ENCODE assay signal across 8 mouse cellular contexts in the genomic region with DNA sequence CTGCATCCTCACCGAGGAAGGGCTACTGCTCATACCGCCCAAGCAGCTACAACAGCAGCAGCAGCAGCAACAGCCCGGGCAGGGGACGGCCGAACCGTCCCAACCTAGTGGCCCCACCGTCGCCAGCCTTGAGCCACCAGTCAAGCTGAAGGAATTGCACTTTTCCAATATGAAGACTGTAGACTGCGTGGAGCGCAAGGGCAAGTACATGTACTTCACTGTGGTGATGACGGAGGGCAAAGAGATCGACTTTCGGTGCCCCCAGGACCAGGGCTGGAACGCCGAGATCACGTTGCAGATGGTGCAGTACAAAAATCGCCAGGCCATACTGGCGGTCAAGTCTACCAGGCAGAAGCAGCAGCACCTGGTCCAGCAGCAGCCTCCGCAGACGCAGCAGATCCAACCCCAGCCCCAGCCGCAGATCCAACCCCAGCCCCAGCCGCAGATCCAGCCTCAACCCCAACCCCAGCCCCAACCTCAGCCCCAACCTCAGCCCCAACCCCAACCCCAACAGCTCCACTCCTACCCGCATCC. TPM values are rescaled to one million over a fixed set of nuclear protein-coding genes. Genes with fewer than 3 reads are reported as not detected.
DNase-seq lines count a peak whose midpoint lies in the region; ATAC-seq and TF ChIP-seq lines count a peak whose summit lies in the region.

No protein-coding gene starts in this region.

- peaks cover 13% of the 10 kb centered on the region; the same call in 1 of the 2 replicates for H3K79me2 ChIP-seq in liver, adult 2 months (ENCODE audit: control insufficient read depth, insufficient read depth, low read length)

- peak overlapping the region; percentile 78 for H3K27ac ChIP-seq in kidney, adult 2 months (ENCODE audit: insufficient read depth, low read depth, low read length)
- H3K27ac ChIP-seq in brown adipose tissue, adult 24 weeks (replicated peaks; ENCODE audit: low read depth, low read length), result peak overlapping the region; percentile 44
- peak overlapping the region; percentile 97 for H3K27ac ChIP-seq in heart, embryonic 13.5 days (replicated peaks)
- peak overlapping the region; percentile 80 for H3K27ac ChIP-seq in liver, adult 2 months (replicated peaks; ENCODE audit: insufficient read depth, low read depth, low read length)

- H3K4me2 ChIP-seq in heart, embryonic 13.5 days, result peak overlapping the region; percentile 86

- ATAC-seq in CD4-positive, CD25-positive, alpha-beta regulatory T cell, adult 4 months, result peak; percentile 1
- ATAC-seq in heart, embryonic 13.5 days (ENCODE audit: extremely low read depth, insufficient number of reproducible peaks, low FRiP score, low TSS enrichment), result no peak
- peak; percentile 21 for ATAC-seq in monocyte, adult 5-6 weeks (replicated peaks; ENCODE audit: insufficient number of reproducible peaks, low FRiP score, low TSS enrichment, poor library complexity, severe bottlenecking)

- H3K4me3 ChIP-seq in kidney, adult 2 months (ENCODE audit: insufficient read depth, low read depth, low read length), result peak overlapping the region; percentile 92
- peak overlapping the region; percentile 78 for H3K4me3 ChIP-seq in brown adipose tissue, adult 24 weeks (ENCODE audit: insufficient read depth, low read depth, low read length)
- peak overlapping the region; percentile 94 for H3K4me3 ChIP-seq in heart, embryonic 13.5 days
- H3K4me3 ChIP-seq in liver, adult 2 months (ENCODE audit: insufficient read depth, low read depth, low read length), result peak overlapping the region; percentile 93

- no peaks in the 10 kb centered on the region for H3K9me3 ChIP-seq in heart, embryonic 13.5 days

- peak; percentile 53 for DNase-seq in kidney, adult 2 months
- no peak for DNase-seq in kidney, adult 8-10 months
- DNase-seq in liver, adult 2 months (ENCODE audit: extremely low read depth, low read depth, low spot score), result no peak
- no peak for DNase-seq in yolk sac, embryonic 10.5 days (ENCODE audit: low spot score)

- H3K27me3 ChIP-seq in kidney, adult 2 months (replicated peaks; ENCODE audit: control insufficient read depth, insufficient read depth, low read length), result no peaks in the 10 kb centered on the region
- no peaks in the 10 kb centered on the region for H3K27me3 ChIP-seq in heart, embryonic 13.5 days (replicated peaks)
- no peaks in the 10 kb centered on the region for H3K27me3 ChIP-seq in liver, adult 2 months (ENCODE audit: control insufficient read depth, insufficient read depth, low read length)

- H3K36me3 ChIP-seq in kidney, adult 2 months (ENCODE audit: control insufficient read depth, insufficient read depth, low read length), result no peaks in the 10 kb centered on the region
- no peaks in the 10 kb centered on the region for H3K36me3 ChIP-seq in heart, embryonic 13.5 days
- peaks cover 6% of the 10 kb centered on the region; the same call in 1 of the 2 replicates for H3K36me3 ChIP-seq in liver, adult 2 months (ENCODE audit: control insufficient read depth, insufficient read depth, low read length)

- no peak for TF ChIP-seq POLR2A in kidney, adult 2 months (IDR thresholded peaks at IDR 0.05; ENCODE audit: low read depth, low read length)
- no peak; the same call in 1 of the 2 replicates for TF ChIP-seq POLR2A in liver, adult 2 months (IDR thresholded peaks at IDR 0.05; ENCODE audit: extremely low read depth, insufficient read depth, low read length)

- peak overlapping the region; percentile 94 for H3K9ac ChIP-seq in heart, embryonic 13.5 days
- H3K9ac ChIP-seq in liver, adult 2 months (ENCODE audit: low read depth, low read length), result peak overlapping the region; percentile 98

- WGBS in kidney, adult 2 months, result 0% methylated on average over 23 of the region's 23 CpGs
- WGBS in heart, embryonic 13.5 days, result under 1% methylated on average over 23 of the region's 23 CpGs
- WGBS in liver, adult 2 months, result under 1% methylated on average over 23 of the region's 23 CpGs

- TF ChIP-seq CTCF in kidney, adult 2 months (conservative IDR thresholded peaks at IDR 0.05; ENCODE audit: insufficient read depth, insufficient read length, low read depth, low read length), result no peak
- no peak for TF ChIP-seq CTCF in liver, adult 2 months (IDR thresholded peaks at IDR 0.05; ENCODE audit: low read depth, low read length)

- H3K4me1 ChIP-seq in kidney, adult 2 months (ENCODE audit: control insufficient read depth, insufficient read depth, low read length), result peaks cover 8% of the 10 kb centered on the region; the same call in 1 of the 2 replicates
- no peaks in the 10 kb centered on the region; the same call in 1 of the 2 replicates for H3K4me1 ChIP-seq in brown adipose tissue, adult 24 weeks (ENCODE audit: control insufficient read depth, insufficient read depth, insufficient read length, low read length)
- H3K4me1 ChIP-seq in heart, embryonic 13.5 days, result peaks cover 69% of the 10 kb centered on the region
- H3K4me1 ChIP-seq in liver, adult 2 months (ENCODE audit: control insufficient read depth, insufficient read depth, low read length), result peaks cover 6% of the 10 kb centered on the region

RNA-seq across cellular contexts. Expression of gene Phlda1, which starts 0.9 kb away (rescaled TPM):
- polyA plus RNA-seq in kidney, adult 2 months (2012; rRNA removed), result 7.8 and 9.5 TPM in 2 replicates
- polyA plus RNA-seq in CD4-positive, CD25-positive, alpha-beta regulatory T cell, adult 4 months (2017; shearing (Covaris generic)), result 1 to 10 TPM; 5.8 to 9.9 TPM
- polyA plus RNA-seq in brown adipose tissue, adult 24 weeks (2012; ENCODE audit: insufficient read depth, insufficient read length, missing spikeins), result 5.5 and 14.5 TPM in 2 replicates
- 23.9 and 24.8 TPM in 2 replicates for polyA plus RNA-seq in heart, embryonic 13.5 days (2015; fragmentation: Nextera tagmentation; extraction: Ambion mirVana)
- total RNA-seq in liver, adult 2 months (2014; rRNA removed), result 11.2 and 11.5 TPM in 2 replicates
- polyA plus RNA-seq in liver, adult 2 months (2012; rRNA removed), result 30.2 and 51.0 TPM in 2 replicates
- 0.19 to 4.2 TPM (median 1.3 TPM) in 3 replicates for total RNA-seq in monocyte, adult 5-6 weeks (2017)

RNA-seq across cellular contexts. Expression of gene Nap1l1, which starts 34.0 kb away (rescaled TPM):
- 9.9 and 18.8 TPM in 2 replicates for polyA plus RNA-seq in kidney, adult 2 months (2012; rRNA removed)
- polyA plus RNA-seq in CD4-positive, CD25-positive, alpha-beta regulatory T cell, adult 4 months (2017; shearing (Covaris generic)), result 100 to 1,000 TPM; 105 to 108 TPM
- 115 and 130 TPM in 2 replicates for polyA plus RNA-seq in brown adipose tissue, adult 24 weeks (2012; ENCODE audit: insufficient read depth, insufficient read length, missing spikeins)
- polyA plus RNA-seq in heart, embryonic 13.5 days (2015; fragmentation: Nextera tagmentation; extraction: Ambion mirVana), result 135 and 143 TPM in 2 replicates
- 22.8 and 27.8 TPM in 2 replicates for total RNA-seq in liver, adult 2 months (2014; rRNA removed)
- 3.7 TPM in 2 replicates for polyA plus RNA-seq in liver, adult 2 months (2012; rRNA removed)
- 260 to 307 TPM (median 290 TPM) in 3 replicates for total RNA-seq in monocyte, adult 5-6 weeks (2017)

Comparison
In these comparisons a context has a peak if more than half of its experiments do, and no peak if none do; other contexts are left out.
1. H3K27ac ChIP-seq: peak in every context shown above with its lines; median percentile 97 in heart, embryonic 13.5 days; 80 in liver, adult 2 months; 78 in kidney, adult 2 months; 44 in brown adipose tissue, adult 24 weeks.